Mouse (Mus musculus): ENCODE measurements at regions not wholly inside any gene's neighbourhood (a gene's known extent, or its start where the extent isn't known, plus 50 kb on each side); places are given as distances from the start of the nearest gene placed in this dataset.

DNA sequence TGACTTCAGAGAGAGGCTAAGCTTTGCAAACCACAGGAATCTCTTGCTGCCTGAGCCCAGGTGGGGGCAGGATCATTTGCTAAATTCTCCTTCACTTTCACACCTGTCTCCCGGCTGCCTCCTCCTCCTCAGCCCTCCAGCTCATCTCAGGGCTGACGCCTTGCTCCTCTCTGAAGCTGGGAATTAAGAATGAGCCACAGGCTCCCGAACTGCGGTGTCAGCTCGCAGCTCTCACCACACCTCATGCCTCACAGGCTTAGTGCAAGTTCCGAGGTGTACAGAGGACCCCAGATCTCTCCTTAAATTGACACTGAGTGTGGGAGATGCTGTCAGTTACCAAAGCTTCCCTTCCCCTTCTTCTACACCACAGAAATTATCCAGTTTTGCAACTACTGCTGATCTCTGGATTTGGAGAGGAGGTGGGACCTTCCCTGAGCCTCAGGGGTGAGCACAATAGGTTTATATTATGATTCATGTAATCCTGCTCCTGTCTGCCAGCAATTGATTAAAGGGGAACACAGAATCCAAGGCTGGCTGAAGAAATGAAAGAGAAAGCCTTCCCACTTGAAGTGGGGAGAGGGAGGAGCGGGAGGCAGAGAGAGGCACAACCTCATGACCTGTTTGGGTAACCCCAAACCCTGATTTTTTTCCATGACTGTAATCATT, 456.6 kb upstream of the Tbx3 start:
- TF ChIP-seq CTCF (IDR thresholded peaks at IDR 0.05; ENCODE audit: extremely low read depth, insufficient read depth, low read length) (no peak), POLR2A (IDR thresholded peaks at IDR 0.05; ENCODE audit: extremely low read depth, insufficient read depth, low read length) (no peak)
